Mouse (Mus musculus) CD8-positive naive resting alpha-beta T cell, adult 2 months (primary cell): ENCODE measurements around the gene Gpx7.

Experiments used
- DNase-seq, 2 experiments: peaks; one replicate each; pipeline ENCODE4 v3.0.0; 2022; ENCODE audit warnings: low read depth in 2 of 2, low spot score in 2 of 2

Gpx7 gene

GRCm38 (mm10) chr4:108406861-108407401 lies at the start of gene Gpx7:
Gene Gpx7 (minus strand): TSS chr4:108406961.
- DNase-seq = no peak

DNA sequence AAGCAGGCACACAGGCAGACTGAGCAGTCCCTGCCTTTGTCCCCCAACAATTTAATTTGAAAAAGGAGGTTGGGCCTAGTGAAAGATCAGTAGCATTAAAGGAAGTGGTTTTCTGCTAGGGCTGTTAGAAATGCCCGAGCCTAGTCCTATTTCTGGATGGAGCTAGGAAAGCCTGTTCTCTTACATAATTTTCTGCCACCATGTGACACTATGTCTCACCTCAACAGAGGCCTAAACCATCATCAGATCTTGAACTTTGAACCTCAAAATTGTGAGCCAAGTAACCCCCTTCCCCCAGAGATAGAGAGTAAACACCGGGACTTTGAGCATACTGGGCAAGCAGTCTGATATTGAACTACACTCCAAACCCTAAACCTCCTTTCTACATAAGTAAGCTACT lies 49.3 kb upstream of the Gpx7 start:
- DNase-seq = peak in 1 of 2 experiments; percentile 6

DNA sequence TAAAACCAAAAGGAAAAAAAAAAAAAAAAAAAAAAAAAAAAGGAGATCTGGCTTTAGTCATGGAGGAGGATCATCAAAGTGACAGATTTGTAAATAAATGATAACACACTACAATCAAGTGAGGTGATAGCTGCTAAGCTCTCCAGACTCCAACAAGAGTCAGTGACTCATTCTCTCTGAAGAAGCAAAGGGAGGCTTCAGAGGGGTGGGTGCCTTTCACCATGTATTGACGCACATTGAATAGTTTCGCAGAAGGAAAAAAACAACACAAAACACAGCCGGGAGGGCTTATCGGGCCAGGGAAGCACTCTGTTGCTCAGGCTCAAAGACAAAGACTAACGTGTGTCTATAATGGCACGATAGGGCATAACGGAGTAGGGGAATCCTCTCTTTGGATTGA lies 41.3 kb upstream of the Gpx7 start:
- no peak for DNase-seq

GRCm38 (mm10) chr4:108438082-108438840 lies 31.5 kb upstream of the Gpx7 start:
- no peak for DNase-seq

- no peak for DNase-seq
Measured at GRCm38 (mm10) chr4:108436225-108436624, 29.5 kb upstream of the Gpx7 start.

DNA sequence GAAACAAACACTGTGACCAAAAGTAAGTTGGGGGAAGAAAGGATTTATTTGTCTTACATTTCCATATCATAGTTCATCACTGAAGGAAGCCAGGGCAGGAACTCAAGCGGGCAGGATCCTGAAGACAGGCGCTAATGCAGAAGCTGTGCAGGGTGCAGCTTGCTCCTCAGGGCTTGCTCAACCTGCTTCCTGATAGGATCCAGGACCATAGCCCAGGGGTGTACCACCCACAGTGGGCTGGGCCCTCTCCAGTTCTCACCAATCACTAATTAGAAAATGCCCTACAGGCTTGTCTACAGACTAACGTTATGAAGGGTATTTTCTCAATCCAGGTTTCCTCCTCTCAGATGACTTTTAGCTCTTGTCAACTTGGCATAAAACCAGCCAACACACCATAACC lies 28.9 kb upstream of the Gpx7 start:
- DNase-seq = no peak

DNA sequence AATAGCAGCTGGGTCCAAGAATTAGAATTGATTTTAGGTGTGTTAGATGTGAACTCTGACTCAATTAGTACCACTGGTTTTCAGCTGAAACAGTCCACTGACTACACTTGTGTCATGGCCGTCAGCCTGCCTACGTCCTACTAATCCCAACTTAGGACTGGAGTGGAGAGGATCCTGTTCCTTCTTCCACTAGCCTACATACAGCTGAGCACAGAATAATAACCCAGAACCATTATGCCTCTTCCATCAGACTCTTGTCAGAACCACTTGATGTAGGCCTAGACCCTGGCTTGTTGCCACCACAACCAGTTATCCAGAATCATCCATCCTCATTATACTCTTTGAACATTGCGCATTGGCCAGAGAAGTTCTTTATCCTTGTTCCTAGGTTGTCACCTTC lies 28.0 kb upstream of the Gpx7 start:
- DNase-seq = no peak

- peak in 1 of 2 experiments; percentile 4 for DNase-seq
Measured at GRCm38 (mm10) chr4:108434221-108434620, 27.5 kb upstream of the Gpx7 start.

GRCm38 (mm10) chr4:108433341-108433740 lies 26.6 kb upstream of the Gpx7 start:
- DNase-seq = no peak

GRCm38 (mm10) chr4:108431561-108431936 lies 24.8 kb upstream of the Gpx7 start:
- no peak for DNase-seq

DNA sequence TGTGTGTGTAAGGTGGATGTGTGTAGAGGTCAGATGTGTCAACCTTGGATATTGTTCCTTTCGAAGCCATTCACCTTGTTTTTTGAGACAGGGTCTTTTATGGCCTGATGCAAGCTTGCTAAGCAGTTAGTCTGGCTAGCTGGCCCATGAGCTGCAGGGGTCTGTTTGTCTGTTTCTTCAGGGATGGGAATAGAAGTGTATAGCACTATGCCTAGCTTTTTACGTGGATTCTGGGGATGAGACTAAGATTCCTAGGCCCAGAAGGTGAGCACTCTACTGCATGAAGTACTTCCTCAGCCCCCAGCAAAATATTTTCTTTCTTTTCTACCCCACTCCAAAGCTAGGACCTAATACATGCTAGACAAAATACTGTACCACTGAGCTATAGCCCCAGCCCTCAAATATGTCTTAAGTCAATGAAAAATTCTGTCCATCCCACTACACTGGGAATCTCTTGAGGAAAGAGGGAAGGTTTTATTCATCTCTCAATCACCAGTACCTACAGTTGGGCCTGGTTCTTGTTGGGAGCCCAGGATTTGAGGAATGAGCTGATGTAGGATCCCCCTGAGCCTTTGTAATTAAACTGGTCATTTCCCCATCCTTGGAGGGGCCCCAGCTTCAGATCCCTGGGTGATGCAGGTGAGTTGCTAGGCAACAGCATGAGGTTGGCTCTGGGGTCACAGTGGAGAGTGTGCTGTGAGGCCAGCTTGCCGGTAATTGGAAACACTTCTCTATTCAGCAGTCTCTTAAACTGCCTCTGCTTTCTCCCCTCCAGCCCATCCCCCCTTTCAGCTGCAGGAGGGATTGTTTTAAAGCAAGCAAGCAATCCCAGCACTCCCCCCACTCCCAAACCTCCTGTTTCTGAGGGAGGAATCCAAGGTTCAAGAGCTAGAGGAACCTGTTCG lies 24.1 kb upstream of the Gpx7 start:
- DNase-seq = no peak

DNA sequence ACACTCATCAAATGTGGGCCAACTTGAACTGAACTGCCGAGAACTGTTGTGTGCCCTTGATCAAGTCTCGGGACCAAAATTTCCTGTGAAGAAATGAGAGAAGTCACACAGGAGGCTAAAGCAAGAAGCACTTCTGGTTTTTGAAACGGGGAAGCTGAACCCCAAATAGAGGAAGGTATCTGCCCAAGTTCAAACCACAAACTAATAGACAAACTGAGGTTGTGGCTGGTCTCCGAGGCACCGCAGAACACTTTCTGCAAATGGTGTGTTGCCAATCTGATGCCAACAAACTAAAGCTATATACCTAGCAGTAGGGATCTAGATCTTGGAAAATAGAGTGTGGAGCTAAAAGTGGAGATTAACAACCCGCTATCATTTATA lies 21.6 kb upstream of the Gpx7 start:
- DNase-seq = no peak

DNA sequence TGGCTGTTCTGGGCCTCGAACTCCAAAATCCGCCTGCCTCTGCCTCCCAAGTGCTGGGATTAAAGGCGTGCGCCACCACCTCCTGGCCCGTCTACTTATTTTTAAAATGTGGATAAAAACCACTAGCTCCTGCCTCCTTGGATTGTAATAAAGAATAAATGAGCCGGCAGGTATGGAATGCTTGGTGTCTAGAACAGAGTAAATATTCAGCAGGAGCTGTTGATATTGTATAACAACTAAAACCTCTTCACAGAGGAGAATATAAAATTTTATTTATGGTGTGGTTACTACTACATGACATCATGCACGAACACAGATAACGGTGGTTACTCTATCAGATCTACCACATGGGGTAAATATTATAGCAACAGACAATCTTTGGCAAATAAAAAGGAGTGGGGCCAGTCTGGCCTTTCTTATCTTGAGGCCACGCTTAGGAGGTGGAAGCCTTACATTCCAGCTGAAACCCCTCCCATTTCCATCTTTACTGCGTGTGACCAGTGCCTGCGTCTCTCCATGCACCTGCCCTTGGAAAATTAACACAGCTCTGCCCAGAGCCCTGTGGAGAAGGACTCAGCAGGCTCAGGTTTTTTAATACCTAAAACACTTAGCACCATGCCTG lies 21.1 kb upstream of the Gpx7 start:
- DNase-seq = no peak

DNA sequence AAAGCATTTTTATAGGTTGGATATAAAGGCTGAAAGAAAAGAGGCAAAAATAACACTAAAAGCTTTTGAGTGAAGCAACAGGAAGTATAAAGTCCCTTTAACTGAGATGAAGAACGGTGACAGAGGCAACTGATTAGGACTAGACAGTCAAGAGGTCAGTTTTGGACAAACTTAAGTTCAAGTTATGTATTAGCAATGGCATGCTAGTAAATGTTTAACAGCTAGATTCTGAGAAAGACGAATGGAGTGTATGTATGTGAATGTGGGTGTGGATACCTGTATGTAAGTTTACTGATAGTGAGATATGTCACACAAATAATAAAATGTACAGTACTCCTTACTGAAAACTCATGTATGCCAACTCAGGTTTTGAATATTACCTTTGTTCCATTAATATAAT lies 17.8 kb upstream of the Gpx7 start:
- DNase-seq = no peak

DNA sequence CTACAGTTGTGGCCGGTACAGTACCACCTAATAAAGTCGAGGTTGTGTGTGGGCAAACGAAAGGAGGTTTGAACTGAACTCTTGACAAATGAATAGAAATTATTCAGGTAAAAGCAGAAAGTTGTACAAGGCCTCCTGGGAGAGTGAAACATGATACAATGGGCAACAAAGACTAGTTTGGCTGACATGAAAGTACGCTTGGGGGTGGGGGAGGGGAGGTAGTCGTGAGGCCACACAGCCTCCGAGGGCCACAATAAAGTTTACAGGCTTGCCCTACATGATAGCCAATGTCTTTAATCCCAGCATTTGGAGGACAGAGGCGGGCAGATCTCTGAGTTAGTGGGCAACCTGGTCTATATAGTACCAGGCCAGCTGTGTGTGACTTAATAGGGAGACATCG lies 860 bp upstream of the Gpx7 start:
- DNase-seq = no peak

- peak in 1 of 2 experiments; percentile 15 for DNase-seq
Measured at GRCm38 (mm10) chr4:108406138-108406860, 462 bp downstream of the Gpx7 start.

DNA sequence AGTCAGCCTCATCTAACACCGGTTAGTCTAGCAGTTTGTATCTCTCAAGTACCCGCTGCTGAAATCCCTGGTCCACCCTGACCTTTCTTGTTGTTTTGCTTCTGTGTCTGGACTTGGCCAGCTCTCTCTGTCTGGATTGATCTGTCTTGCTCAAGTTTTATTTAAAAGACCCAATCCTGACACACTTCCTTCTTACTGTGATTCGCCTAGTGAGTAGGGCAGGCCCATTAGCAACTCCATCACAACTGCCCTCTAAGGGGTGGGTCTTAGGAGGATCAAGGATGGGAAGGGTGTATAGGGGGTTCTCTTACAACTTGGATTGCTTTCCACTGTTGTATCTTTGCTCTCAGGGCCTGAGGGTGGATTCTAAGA lies 1.0 kb downstream of the Gpx7 start:
- no peak for DNase-seq

GRCm38 (mm10) chr4:108403861-108404635 lies 2.7 kb downstream of the Gpx7 start:
- DNase-seq = no peak

DNA sequence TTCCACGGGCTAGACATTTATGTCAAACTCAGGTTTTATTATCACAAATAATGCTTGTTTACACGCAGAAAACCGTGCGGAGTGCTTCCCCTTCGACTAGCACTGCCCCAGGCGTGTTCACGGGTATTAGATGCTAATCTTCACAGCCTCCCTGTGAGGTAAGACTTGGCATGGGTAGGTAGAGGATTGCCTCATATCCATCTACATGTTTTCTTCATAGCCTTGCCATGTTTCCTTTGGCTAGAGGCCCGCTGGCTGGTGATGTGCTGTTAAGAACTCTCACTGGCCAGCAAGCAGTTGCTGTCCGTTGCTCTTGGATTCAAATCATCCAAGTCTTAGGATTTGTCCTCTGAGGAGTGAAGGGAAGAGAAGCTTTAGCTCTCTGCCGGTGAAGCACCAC lies 6.4 kb downstream of the Gpx7 start:
- DNase-seq = no peak

GRCm38 (mm10) chr4:108394236-108394635 lies 12.5 kb downstream of the Gpx7 start:
- DNase-seq = no peak
